Mouse (Mus musculus): ENCODE measurements around the gene 1700001L19Rik.

Gene 1700001L19Rik

GRCm38 (mm10) chr13:68607652-68608405 is 10.6 kb downstream of the 1700001L19Rik start:
- DNase-seq (ENCODE audit: low spot score in 2 of 2): no peak

DNA sequence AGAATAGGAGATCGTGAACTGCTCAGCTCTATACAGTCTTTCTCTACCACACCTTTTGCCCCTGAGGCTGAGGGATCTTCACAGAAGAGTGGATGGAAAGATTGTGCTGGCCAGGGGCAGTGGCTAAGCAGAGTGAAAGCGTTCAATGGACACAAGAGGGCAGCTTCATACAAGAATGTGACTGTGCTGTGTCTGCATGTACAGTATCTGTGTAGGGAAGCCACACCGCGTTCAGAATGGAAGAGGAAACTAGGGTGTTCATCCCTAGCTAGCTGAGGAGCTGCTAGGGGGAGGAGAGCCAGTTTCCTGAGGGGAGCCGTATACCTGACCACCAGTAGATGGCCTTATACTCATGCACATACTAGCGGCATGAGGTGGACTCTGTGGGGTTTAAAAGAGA is 25.6 kb downstream of the 1700001L19Rik start:
- no peak for DNase-seq (ENCODE audit: low spot score in 2 of 2)

- DNase-seq (ENCODE audit: low spot score in 2 of 2): no peak
Measured at GRCm38 (mm10) chr13:68627041-68627440, 29.8 kb downstream of the 1700001L19Rik start.

DNA sequence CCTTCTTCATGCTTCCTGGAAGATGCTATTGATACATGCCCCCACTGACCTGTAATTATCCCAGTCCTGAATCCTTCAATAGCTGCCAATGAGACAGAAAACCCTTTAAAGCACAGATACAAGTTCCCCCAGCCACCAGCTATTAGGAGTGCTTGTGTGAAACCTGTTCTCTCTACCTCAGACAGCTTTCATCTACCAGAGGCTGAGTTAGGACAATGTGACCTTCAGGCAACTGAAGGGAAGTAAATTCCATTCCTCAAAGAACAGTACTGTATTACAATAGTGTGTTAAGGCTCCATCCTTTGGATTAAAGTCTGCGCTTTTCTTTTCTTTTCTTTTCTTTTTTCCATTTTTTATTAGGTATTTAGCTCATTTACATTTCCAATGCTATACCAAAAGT is 45.6 kb downstream of the 1700001L19Rik start:
- DNase-seq (ENCODE audit: low spot score in 2 of 2): no peak

Measured in spleen, postnatal 10 days (tissue).